Comparison of ENCODE assay signal across 11 mouse cellular contexts in the genomic region with DNA sequence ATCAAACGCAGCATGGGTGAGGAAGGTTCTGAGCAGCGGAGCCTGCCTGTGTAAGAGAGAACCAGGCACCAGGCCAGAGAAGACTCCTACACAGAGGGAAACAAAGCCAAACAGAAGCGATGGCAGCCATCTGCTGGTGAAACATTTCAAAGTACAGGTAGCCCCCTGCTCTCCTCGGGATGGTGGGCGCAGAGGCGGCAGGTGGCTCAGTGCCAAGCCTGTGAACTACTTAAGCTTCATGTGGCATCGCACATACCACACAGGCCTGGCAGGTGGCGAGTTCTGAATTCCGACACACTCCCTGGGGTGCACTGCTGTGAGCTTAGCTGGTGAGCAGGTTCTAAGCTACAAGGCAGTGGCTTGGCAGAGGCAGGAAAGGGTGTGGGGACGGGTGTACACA. TPM values are rescaled to one million over a fixed set of nuclear protein-coding genes. Genes with fewer than 3 reads are reported as not detected.
DNase-seq lines count a peak whose midpoint lies in the region; ATAC-seq and TF ChIP-seq lines count a peak whose summit lies in the region.
"Had no signal": no experiment of that assay in that cellular context is flagged by ENCODE, and none has a peak within 500 bp of the region (broad histone marks: within the 10 kb centered on the region; RNA-seq: fewer than 3 reads in every experiment).

No protein-coding gene starts in this region.

- H3K9ac ChIP-seq in kidney, embryonic 16.5 days (replicated peaks; ENCODE audit: low read length): no peak overlapping the region
- no peak overlapping the region for H3K9ac ChIP-seq in stomach, postnatal 0 days (ENCODE audit: low read length)
- no peak overlapping the region for H3K9ac ChIP-seq in intestine, embryonic 16.5 days (ENCODE audit: low read depth, low read length)

- no peak for DNase-seq in kidney, adult 11 months
- peak; percentile 84 to 89 for DNase-seq in frontal cortex, postnatal 14 days (ENCODE audit: low spot score in 2 of 2)
- DNase-seq in left cerebral cortex, adult 18-20 months (ENCODE audit: low spot score in 2 of 2): peak; percentile 93 to 94
- DNase-seq in stomach, postnatal 0 days (ENCODE audit: low spot score): no peak
- DNase-seq in liver: no peak
- no peak for DNase-seq in heart, postnatal 36 days

- H3K4me3 ChIP-seq in kidney, embryonic 16.5 days (ENCODE audit: low read length): no peak overlapping the region
- no peak overlapping the region for H3K4me3 ChIP-seq in stomach, postnatal 0 days (ENCODE audit: low read depth, low read length)
- no peak overlapping the region for H3K4me3 ChIP-seq in intestine, embryonic 16.5 days (ENCODE audit: low read length)
- H3K4me3 ChIP-seq: hindbrain, embryonic 10.5 days had no signal

- H3K9me3 ChIP-seq in kidney, embryonic 16.5 days (ENCODE audit: low read length): peaks cover 15% of the 10 kb centered on the region; the same call in 1 of the 2 replicates
- H3K9me3 ChIP-seq in stomach, postnatal 0 days (ENCODE audit: control insufficient read depth, low read length): no peaks in the 10 kb centered on the region
- H3K9me3 ChIP-seq in intestine, embryonic 16.5 days (ENCODE audit: control insufficient read depth, low read length): no peaks in the 10 kb centered on the region
- H3K9me3 ChIP-seq: G1E had no signal

- 80% methylated on average over 10 of the region's 10 CpGs for WGBS in kidney, embryonic 16.5 days
- 73% methylated on average over 10 of the region's 10 CpGs for WGBS in stomach, postnatal 0 days
- WGBS in intestine, embryonic 16.5 days: 84% methylated on average over 10 of the region's 10 CpGs

- H3K27me3 ChIP-seq in kidney, embryonic 16.5 days (ENCODE audit: insufficient read depth, low read length): no peaks in the 10 kb centered on the region
- H3K27me3 ChIP-seq in stomach, postnatal 0 days (ENCODE audit: control insufficient read depth, insufficient read depth, low read length): no peaks in the 10 kb centered on the region
- H3K27me3 ChIP-seq in intestine, embryonic 16.5 days (replicated peaks; ENCODE audit: control insufficient read depth, insufficient read depth, low read length): no peaks in the 10 kb centered on the region

- no peaks in the 10 kb centered on the region for H3K4me1 ChIP-seq in kidney, embryonic 16.5 days (ENCODE audit: insufficient read depth, low read length)
- no peaks in the 10 kb centered on the region for H3K4me1 ChIP-seq in stomach, postnatal 0 days (replicated peaks; ENCODE audit: control insufficient read depth, insufficient read depth)
- H3K4me1 ChIP-seq in intestine, embryonic 16.5 days (ENCODE audit: control insufficient read depth, insufficient read depth, low read length): no peaks in the 10 kb centered on the region

- no peak overlapping the region for H3K27ac ChIP-seq in kidney, embryonic 16.5 days (ENCODE audit: low read length)
- H3K27ac ChIP-seq in stomach, postnatal 0 days (replicated peaks): no peak overlapping the region
- no peak overlapping the region for H3K27ac ChIP-seq in intestine, embryonic 16.5 days (ENCODE audit: low read length)
- H3K27ac ChIP-seq: hindbrain, embryonic 10.5 days had no signal

- H3K4me2 ChIP-seq in kidney, embryonic 16.5 days (replicated peaks; ENCODE audit: low read depth, low read length): no peak overlapping the region
- no peak overlapping the region for H3K4me2 ChIP-seq in stomach, postnatal 0 days (replicated peaks; ENCODE audit: low read depth)
- H3K4me2 ChIP-seq in intestine, embryonic 16.5 days (ENCODE audit: low read depth, low read length): no peak overlapping the region

- intact Hi-C loops in heart, postnatal 36 days (cut with DNase I): no loop called here

- H3K36me3 ChIP-seq in kidney, embryonic 16.5 days (ENCODE audit: insufficient read depth, low read length): no peaks in the 10 kb centered on the region
- H3K36me3 ChIP-seq in stomach, postnatal 0 days (ENCODE audit: control insufficient read depth, insufficient read depth, low read length): no peaks in the 10 kb centered on the region
- H3K36me3 ChIP-seq in intestine, embryonic 16.5 days (ENCODE audit: control insufficient read depth, insufficient read depth, low read length): no peaks in the 10 kb centered on the region
- H3K36me3 ChIP-seq: G1E had no signal

- ATAC-seq in kidney, embryonic 16.5 days (ENCODE audit: low FRiP score, low TSS enrichment): peak; percentile 19; the same call in 1 of the 2 replicates
- ATAC-seq in stomach, postnatal 0 days (ENCODE audit: low FRiP score, low TSS enrichment): no peak
- ATAC-seq in intestine, embryonic 16.5 days: no peak

- TF ChIP-seq EP300 in stomach, postnatal 0 days (optimal IDR thresholded peaks at IDR 0.05): no peak

- TF ChIP-seq CTCF in stomach, postnatal 0 days (IDR thresholded peaks at IDR 0.05; ENCODE audit: low read depth): 0 out of 2 replicates have a peak, but pooled peaks have one; percentile 6

RNA-seq across cellular contexts. Expression of a gene that starts 9.5 kb away (rescaled TPM):
- 0.26 and 0.42 TPM in 2 replicates for polyA plus RNA-seq in kidney, embryonic 16.5 days (2015; fragmentation: Nextera tagmentation; extraction: Ambion mirVana)
- total RNA-seq in left cerebral cortex, adult 18-20 months (2021): not detected
- 311 and 314 TPM in 2 replicates for polyA plus RNA-seq in stomach, postnatal 0 days (2015; fragmentation: Nextera tagmentation; extraction: Ambion mirVana)
- not detected for total RNA-seq in heart, postnatal 36 days (2021)
- polyA plus RNA-seq in intestine, embryonic 16.5 days (2015; fragmentation: Nextera tagmentation; extraction: Ambion mirVana): 0.16 TPM in 1 of 2 replicates, not detected in the other
- polyA plus RNA-seq: G1E; hindbrain, embryonic 10.5 days; liver, embryonic 16.5 days had no signal

Comparison
In these comparisons a context has a peak if more than half of its experiments do, and no peak if none do; other contexts are left out.
1. DNase-seq: peak in frontal cortex, postnatal 14 days (2 of 2) and left cerebral cortex, adult 18-20 months (2 of 2); none in kidney, adult 11 months (single experiment), stomach, postnatal 0 days (single experiment), liver (single experiment) and heart, postnatal 36 days (0 of 2).
2. RNA of a gene that starts 9.5 kb away (polyA plus RNA-seq): 311 to 314 TPM in stomach, postnatal 0 days; 0.26 to 0.42 TPM in kidney, embryonic 16.5 days and 0.16 TPM in intestine, embryonic 16.5 days; every median in the first group is over 100 times any median in the second.